ENCODE assay signal across 8 mouse cellular contexts in genomic region chr7:111014893-111015292, GRCm38 (mm10). TPM values are rescaled to one million over a fixed set of nuclear protein-coding genes. Genes with fewer than 3 reads are reported as not detected.
DNase-seq lines count a peak whose midpoint lies in the region; ATAC-seq lines count a peak whose summit lies in the region.

No protein-coding gene starts in this region.

- no peak overlapping the region for H3K27ac ChIP-seq in hindbrain, embryonic 13.5 days

- DNase-seq in MEL-GATA-1-ER (ENCODE audit: extremely low read depth, low read depth): peak; percentile 78
- DNase-seq in cerebellum, adult 9-11 months: peak; percentile 37
- DNase-seq in frontal cortex, postnatal 10 days (ENCODE audit: low spot score in 2 of 2): peak; percentile 57 to 85
- peak; percentile 81 to 89 for DNase-seq in layer of hippocampus, postnatal 14 days (ENCODE audit: low spot score in 2 of 2)
- peak; percentile 96 for DNase-seq in lung, postnatal 14 days
- DNase-seq in retina, embryonic 14.5 days (ENCODE audit: low spot score): peak; percentile 92
- peak; percentile 86 to 89 for DNase-seq in thymus, postnatal 36 days

- H3K4me3 ChIP-seq in hindbrain, embryonic 13.5 days: no peak overlapping the region

- no peak overlapping the region for H3K9ac ChIP-seq in hindbrain, embryonic 13.5 days

- no peak overlapping the region for H3K4me2 ChIP-seq in hindbrain, embryonic 13.5 days

- H3K36me3 ChIP-seq in hindbrain, embryonic 13.5 days: no peaks in the 10 kb centered on the region

- no peaks in the 10 kb centered on the region for H3K4me1 ChIP-seq in hindbrain, embryonic 13.5 days (replicated peaks)

- WGBS in hindbrain, embryonic 13.5 days: 39% methylated on average over 5 of the region's 5 CpGs

- H3K9me3 ChIP-seq in hindbrain, embryonic 13.5 days: no peaks in the 10 kb centered on the region

- ATAC-seq in hindbrain, embryonic 13.5 days (ENCODE audit: low FRiP score): peak; percentile 69; the same call in 1 of the 2 replicates

- H3K27me3 ChIP-seq in hindbrain, embryonic 13.5 days: no peaks in the 10 kb centered on the region

RNA-seq across cellular contexts. Expression of gene Ctr9, which starts 13.9 kb away (rescaled TPM):
- polyA plus RNA-seq in hindbrain, embryonic 13.5 days (2015; fragmentation: Nextera tagmentation; extraction: Ambion mirVana): 94.3 and 96.9 TPM in 2 replicates
- total RNA-seq in layer of hippocampus, postnatal 14 days (2021): 10 to 100 TPM; 51.6 to 55.8 TPM

RNA-seq across cellular contexts. Expression of gene Mrvi1, which starts 32.6 kb away (rescaled TPM):
- polyA plus RNA-seq in hindbrain, embryonic 13.5 days (2015; fragmentation: Nextera tagmentation; extraction: Ambion mirVana): 0.79 and 0.89 TPM in 2 replicates
- total RNA-seq in layer of hippocampus, postnatal 14 days (2021): 1 to 10 TPM; 1.5 to 2.3 TPM

Comparison
In these comparisons a context has a peak if more than half of its experiments do, and no peak if none do; other contexts are left out.
1. DNase-seq: peak in every context shown above with its lines; median percentile 96 in lung, postnatal 14 days; 92 in retina, embryonic 14.5 days; 88 in thymus, postnatal 36 days; 85 in layer of hippocampus, postnatal 14 days; 78 in MEL-GATA-1-ER; 71 in frontal cortex, postnatal 10 days; 37 in cerebellum, adult 9-11 months.